Mouse (Mus musculus): ENCODE measurements at regions not wholly inside any gene's neighbourhood (a gene's known extent, or its start where the extent isn't known, plus 50 kb on each side); places are given as distances from the start of the nearest gene placed in this dataset.

- no peaks in the 10 kb centered on the region for H3K27me3 ChIP-seq (ENCODE audit: control insufficient read depth, insufficient read depth, insufficient read length)
- H3K79me2 ChIP-seq (ENCODE audit: control insufficient read depth, insufficient read depth): no peaks in the 10 kb centered on the region
- no peaks in the 10 kb centered on the region for H3K36me3 ChIP-seq (ENCODE audit: control insufficient read depth, insufficient read depth)
- H3K4me2 ChIP-seq (ENCODE audit: low read depth): no peak overlapping the region
- no peak for TF ChIP-seq REST (IDR thresholded peaks at IDR 0.05; ENCODE audit: insufficient read depth, insufficient read length)
- no peak for TF ChIP-seq MYOD1 (IDR thresholded peaks at IDR 0.05; ENCODE audit: control insufficient read depth in 1 of 3, insufficient read length in 2 of 3, low read depth in 2 of 3)
- no peak for TF ChIP-seq MYOG (IDR thresholded peaks at IDR 0.05; ENCODE audit: control insufficient read depth in 1 of 3, insufficient read depth in 1 of 3, insufficient read length in 2 of 3, low read depth in 2 of 3)
- TF ChIP-seq USF1 (IDR thresholded peaks at IDR 0.05; ENCODE audit: low read depth): peak; percentile 25
- no peak for TF ChIP-seq TCF12 (IDR thresholded peaks at IDR 0.05; ENCODE audit: insufficient read depth, poor library complexity, severe bottlenecking)
- TF ChIP-seq TCF3 (IDR thresholded peaks at IDR 0.05; ENCODE audit: insufficient read length, low read depth): no peak
- no peak overlapping the region for H3K4me3 ChIP-seq
- no peak overlapping the region for H3ac ChIP-seq (ENCODE audit: control insufficient read depth, insufficient read length)
Measured at GRCm38 (mm10) chr13:26594313-26594712, 175.7 kb downstream of the Hdgfl1 start.

- H3K4me3 ChIP-seq: no peak overlapping the region
- TF ChIP-seq SRF (IDR thresholded peaks at IDR 0.05; ENCODE audit: control insufficient read depth, insufficient read length, low read depth) (no peak), MYOD1 (IDR thresholded peaks at IDR 0.05; ENCODE audit: control insufficient read depth in 1 of 3, insufficient read length in 2 of 3, low read depth in 2 of 3) (no peak), TCF12 (IDR thresholded peaks at IDR 0.05; ENCODE audit: insufficient read depth, poor library complexity, severe bottlenecking) (no peak), REST (IDR thresholded peaks at IDR 0.05; ENCODE audit: insufficient read depth, insufficient read length) (no peak), MYOG (IDR thresholded peaks at IDR 0.05; ENCODE audit: control insufficient read depth in 1 of 3, insufficient read depth in 1 of 3, insufficient read length in 2 of 3, low read depth in 2 of 3) (no peak), MAX (IDR thresholded peaks at IDR 0.05; ENCODE audit: low read depth) (no peak), USF1 (IDR thresholded peaks at IDR 0.05; ENCODE audit: low read depth) (no peak), TCF3 (IDR thresholded peaks at IDR 0.05; ENCODE audit: insufficient read length, low read depth) (no peak), POLR2AphosphoS2 (IDR thresholded peaks at IDR 0.05; ENCODE audit: insufficient read length, low read depth) (no peak), CEBPB (IDR thresholded peaks at IDR 0.05; ENCODE audit: insufficient read depth, poor library complexity, severe bottlenecking) (no peak), POLR2A (IDR thresholded peaks at IDR 0.05; ENCODE audit: insufficient read length, low read depth) (no peak), E2F4 (IDR thresholded peaks at IDR 0.05; ENCODE audit: insufficient read depth) (no peak)
- H3ac ChIP-seq (ENCODE audit: control insufficient read depth, insufficient read length): no peak overlapping the region
- no peaks in the 10 kb centered on the region for H3K79me2 ChIP-seq (ENCODE audit: control insufficient read depth, insufficient read depth)
- H3K27me3 ChIP-seq (ENCODE audit: control insufficient read depth, insufficient read depth, insufficient read length): no peaks in the 10 kb centered on the region
- H3K4me2 ChIP-seq (ENCODE audit: low read depth): no peak overlapping the region
- no peaks in the 10 kb centered on the region for H3K36me3 ChIP-seq (ENCODE audit: control insufficient read depth, insufficient read depth)
Measured at GRCm38 (mm10) chr13:26593750-26594149, 176.2 kb downstream of the Hdgfl1 start.

GRCm38 (mm10) chr13:26575890-26576543, 193.9 kb downstream of the Hdgfl1 start:
- H3K4me3 ChIP-seq: no peak overlapping the region
- no peaks in the 10 kb centered on the region for H3K79me2 ChIP-seq (ENCODE audit: control insufficient read depth, insufficient read depth)
- TF ChIP-seq POLR2A (IDR thresholded peaks at IDR 0.05; ENCODE audit: insufficient read length, low read depth): no peak
- TF ChIP-seq USF1 (IDR thresholded peaks at IDR 0.05; ENCODE audit: low read depth): no peak
- no peak for TF ChIP-seq REST (IDR thresholded peaks at IDR 0.05; ENCODE audit: insufficient read depth, insufficient read length)
- no peak for TF ChIP-seq POLR2AphosphoS2 (IDR thresholded peaks at IDR 0.05; ENCODE audit: insufficient read length, low read depth)
- TF ChIP-seq CEBPB (IDR thresholded peaks at IDR 0.05; ENCODE audit: insufficient read depth, poor library complexity, severe bottlenecking): no peak
- peak in 1 of 3 experiments; percentile 30 for TF ChIP-seq MYOD1 (IDR thresholded peaks at IDR 0.05; ENCODE audit: control insufficient read depth in 1 of 3, insufficient read length in 2 of 3, low read depth in 2 of 3)
- peak in 1 of 3 experiments; percentile 36 for TF ChIP-seq MYOG (IDR thresholded peaks at IDR 0.05; ENCODE audit: control insufficient read depth in 1 of 3, insufficient read depth in 1 of 3, insufficient read length in 2 of 3, low read depth in 2 of 3)
- no peak for TF ChIP-seq TCF12 (IDR thresholded peaks at IDR 0.05; ENCODE audit: insufficient read depth, poor library complexity, severe bottlenecking)
- TF ChIP-seq E2F4 (IDR thresholded peaks at IDR 0.05; ENCODE audit: insufficient read depth): no peak
- no peak for TF ChIP-seq TCF3 (IDR thresholded peaks at IDR 0.05; ENCODE audit: insufficient read length, low read depth)
- no peak for TF ChIP-seq MAX (IDR thresholded peaks at IDR 0.05; ENCODE audit: low read depth)
- TF ChIP-seq SRF (IDR thresholded peaks at IDR 0.05; ENCODE audit: control insufficient read depth, insufficient read length, low read depth): no peak
- no peak overlapping the region for H3ac ChIP-seq (ENCODE audit: control insufficient read depth, insufficient read length)
- H3K36me3 ChIP-seq (ENCODE audit: control insufficient read depth, insufficient read depth): no peaks in the 10 kb centered on the region
- no peak overlapping the region for H3K4me2 ChIP-seq (ENCODE audit: low read depth)
- no peaks in the 10 kb centered on the region for H3K27me3 ChIP-seq (ENCODE audit: control insufficient read depth, insufficient read depth, insufficient read length)

GRCm38 (mm10) chr13:26569422-26569821, 200.5 kb downstream of the Hdgfl1 start:
- TF ChIP-seq TCF3 (IDR thresholded peaks at IDR 0.05; ENCODE audit: insufficient read length, low read depth) (no peak), MYOD1 (IDR thresholded peaks at IDR 0.05; ENCODE audit: control insufficient read depth in 1 of 3, insufficient read length in 2 of 3, low read depth in 2 of 3) (no peak), E2F4 (IDR thresholded peaks at IDR 0.05; ENCODE audit: insufficient read depth) (no peak), REST (IDR thresholded peaks at IDR 0.05; ENCODE audit: insufficient read depth, insufficient read length) (no peak), POLR2A (IDR thresholded peaks at IDR 0.05; ENCODE audit: insufficient read length, low read depth) (no peak)
- Histone ChIP-seq H3K4me3 (no peak overlapping the region), H3K79me2 (ENCODE audit: control insufficient read depth, insufficient read depth) (no peaks in the 10 kb centered on the region), H3K36me3 (ENCODE audit: control insufficient read depth, insufficient read depth) (no peaks in the 10 kb centered on the region), H3ac (ENCODE audit: control insufficient read depth, insufficient read length) (no peak overlapping the region), H3K27me3 (ENCODE audit: control insufficient read depth, insufficient read depth, insufficient read length) (no peaks in the 10 kb centered on the region), H3K4me2 (ENCODE audit: low read depth) (no peak overlapping the region)

All from myocyte (in vitro differentiated cells).